Mouse (Mus musculus): ENCODE results near the gene Brip1. TPM values are rescaled to one million over a fixed set of nuclear protein-coding genes. Genes with fewer than 3 reads are reported as not detected.
A peak's percentile ranks its signal among the peaks of the same experiment; 100 is the strongest.

The Brip1 gene
- polyA plus RNA-seq (2015; fragmentation: Nextera tagmentation; extraction: Ambion mirVana), result 8.1 and 8.3 TPM in 2 replicates

DNA sequence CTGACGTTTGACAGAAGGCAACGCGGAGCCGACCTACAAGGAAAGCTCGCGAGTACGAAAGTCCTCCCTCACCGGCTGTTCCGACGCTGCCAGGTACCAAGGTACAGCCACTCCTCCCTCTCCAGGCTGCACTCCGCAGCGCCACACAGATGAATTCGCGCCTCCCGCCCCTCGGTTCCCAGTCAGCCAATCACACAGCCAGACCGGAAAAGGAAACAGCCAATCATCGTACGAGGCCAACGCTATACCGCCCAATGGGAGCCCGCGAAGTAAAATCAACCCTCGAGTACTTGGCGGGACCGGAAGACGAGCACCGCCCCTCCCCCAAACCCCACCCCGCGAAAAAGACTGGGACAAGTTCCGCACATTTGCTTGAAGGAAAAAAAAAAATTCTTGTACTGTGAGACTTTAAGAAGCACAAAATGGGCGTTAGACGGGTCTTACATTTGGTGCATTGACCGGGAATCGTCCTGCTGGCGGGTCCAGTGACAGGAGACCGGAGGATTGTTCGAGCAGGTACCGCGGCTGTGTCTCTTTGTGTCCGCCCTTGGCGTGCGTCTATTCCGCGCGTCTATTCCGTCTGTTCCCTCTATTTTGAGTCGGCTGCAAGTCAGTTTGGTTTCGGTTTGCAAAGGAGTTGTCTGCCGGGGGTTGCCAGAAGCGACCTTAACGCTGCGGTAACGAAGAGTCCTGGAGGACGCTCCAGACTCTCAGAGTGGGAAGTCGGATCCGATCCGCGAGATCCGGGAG, at the start of gene Brip1:
Gene Brip1 (minus strand): TSS at position 157 of the 750 bp plus-strand sequence.
- no peaks in the 10 kb centered on the region for H3K27me3 ChIP-seq
- H3K4me2 ChIP-seq (replicated peaks), result peak within 1 kb of the TSS; percentile 60
- peak within 1 kb of the TSS; percentile 94 for H3K27ac ChIP-seq (replicated peaks)
- H3K9ac ChIP-seq, result peak within 1 kb of the TSS; percentile 53
- H3K36me3 ChIP-seq, result peaks cover 36% of the 10 kb centered on the region
- 0 out of 2 replicates have a peak, but pooled peaks cover 7% of the 10 kb centered on the region for H3K9me3 ChIP-seq (replicated peaks)
- whole genome bisulfite sequencing, result under 1% methylated on average over 60 of the region's 60 CpGs
- H3K4me1 ChIP-seq, result peaks cover 14% of the 10 kb centered on the region
- H3K4me3 ChIP-seq (replicated peaks), result peak within 1 kb of the TSS; percentile 86
- peak; percentile 98 for ATAC-seq (ENCODE audit: insufficient number of reproducible peaks, low FRiP score, low TSS enrichment, low read depth)

DNA sequence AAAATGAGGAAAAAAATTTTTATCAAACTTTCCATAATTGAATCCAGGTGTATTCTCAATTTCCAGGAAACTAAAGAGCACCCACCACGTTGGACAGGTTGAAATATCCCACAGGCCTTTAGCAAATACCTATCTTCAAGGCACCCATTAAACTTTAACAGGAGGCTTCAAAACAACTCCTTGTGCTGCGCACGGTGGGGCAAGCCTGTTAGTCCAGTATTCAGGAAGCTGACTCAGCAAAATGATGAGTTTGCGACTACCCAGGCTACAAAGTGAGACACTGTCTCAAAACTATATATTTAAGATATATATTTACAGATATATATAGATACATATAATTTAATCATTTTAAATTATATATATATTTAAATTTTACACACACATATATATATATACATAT, 31.5 kb upstream of the Brip1 start:
- Histone ChIP-seq H3K9ac (no peak overlapping the region), H3K27me3 (no peaks in the 10 kb centered on the region), H3K27ac (replicated peaks) (no peak overlapping the region), H3K4me1 (no peaks in the 10 kb centered on the region), H3K9me3 (replicated peaks) (no peaks in the 10 kb centered on the region), H3K4me2 (replicated peaks) (no peak overlapping the region), H3K4me3 (replicated peaks) (no peak overlapping the region), H3K36me3 (peaks cover 44% of the 10 kb centered on the region)
- ATAC-seq (ENCODE audit: insufficient number of reproducible peaks, low FRiP score, low TSS enrichment, low read depth), result no peak
- WGBS, result 62% methylated on average over 4 of the region's 4 CpGs

DNA sequence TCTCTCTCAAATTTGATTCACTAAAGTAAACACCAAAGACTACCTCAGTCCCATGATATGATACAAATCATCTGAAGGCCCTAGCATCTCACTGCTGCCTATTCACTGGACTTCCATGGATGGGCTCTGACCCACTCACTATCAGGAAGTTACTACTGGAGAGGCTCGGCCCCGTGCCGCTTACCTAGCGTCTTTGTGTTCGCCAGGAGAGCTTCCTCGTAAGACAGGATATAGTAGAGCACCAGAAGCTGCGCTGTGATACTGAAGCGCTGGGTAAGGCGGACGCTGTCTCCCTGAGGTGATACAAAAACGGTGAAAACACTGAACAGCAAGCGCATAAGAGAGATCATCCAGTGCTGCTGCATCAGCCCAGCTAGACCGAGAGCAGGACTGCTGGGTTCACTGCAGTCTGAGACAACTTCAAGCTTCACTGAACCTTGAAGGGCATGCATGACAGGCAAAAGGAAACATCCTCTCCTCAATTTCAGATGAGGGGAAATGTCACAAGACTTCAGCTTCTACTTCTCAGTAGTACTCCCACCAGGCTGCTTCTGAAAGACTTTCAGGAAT, 30.9 kb upstream of the Brip1 start:
- Histone ChIP-seq H3K9me3 (replicated peaks) (no peaks in the 10 kb centered on the region), H3K27ac (replicated peaks) (no peak overlapping the region), H3K36me3 (peaks cover 48% of the 10 kb centered on the region), H3K4me2 (replicated peaks) (no peak overlapping the region), H3K4me1 (no peaks in the 10 kb centered on the region), H3K27me3 (no peaks in the 10 kb centered on the region), H3K9ac (no peak overlapping the region), H3K4me3 (replicated peaks) (no peak overlapping the region)
- no peak for ATAC-seq (ENCODE audit: insufficient number of reproducible peaks, low FRiP score, low TSS enrichment, low read depth)
- WGBS, result 93% methylated on average over 13 of the region's 13 CpGs

DNA sequence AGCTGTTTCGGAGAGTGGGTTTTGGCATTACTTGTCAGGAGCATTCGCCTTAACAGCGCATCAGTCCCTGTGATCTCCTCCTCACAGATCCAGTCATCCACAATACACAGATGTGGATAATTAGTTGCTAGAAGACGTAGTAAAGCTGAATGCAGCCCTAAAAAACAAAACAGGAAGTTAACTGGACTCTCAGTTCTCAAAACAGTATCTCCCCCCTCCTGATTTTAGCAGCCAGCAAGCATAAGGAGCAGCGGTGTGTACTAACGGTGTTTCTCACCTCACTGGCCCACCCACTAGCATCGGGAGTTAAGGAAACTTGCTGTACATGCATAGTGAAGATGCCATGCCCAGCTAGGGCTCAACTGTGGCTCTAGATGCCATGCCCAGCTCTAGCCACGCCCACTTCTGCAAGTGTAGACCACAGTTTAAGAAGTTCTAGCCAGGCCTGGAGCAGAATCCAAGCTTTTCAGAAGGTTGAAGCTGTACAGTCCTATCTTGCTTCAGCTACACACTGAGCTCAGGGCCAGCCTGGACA, 25.7 kb upstream of the Brip1 start:
- Histone ChIP-seq H3K9ac (no peak overlapping the region), H3K4me1 (no peaks in the 10 kb centered on the region), H3K9me3 (replicated peaks) (no peaks in the 10 kb centered on the region), H3K27ac (replicated peaks) (no peak overlapping the region), H3K36me3 (peaks cover 51% of the 10 kb centered on the region), H3K4me2 (replicated peaks) (no peak overlapping the region), H3K27me3 (no peaks in the 10 kb centered on the region), H3K4me3 (replicated peaks) (no peak overlapping the region)
- ATAC-seq (ENCODE audit: insufficient number of reproducible peaks, low FRiP score, low TSS enrichment, low read depth), result no peak
- WGBS, result 72% methylated on average over 8 of the region's 8 CpGs

DNA sequence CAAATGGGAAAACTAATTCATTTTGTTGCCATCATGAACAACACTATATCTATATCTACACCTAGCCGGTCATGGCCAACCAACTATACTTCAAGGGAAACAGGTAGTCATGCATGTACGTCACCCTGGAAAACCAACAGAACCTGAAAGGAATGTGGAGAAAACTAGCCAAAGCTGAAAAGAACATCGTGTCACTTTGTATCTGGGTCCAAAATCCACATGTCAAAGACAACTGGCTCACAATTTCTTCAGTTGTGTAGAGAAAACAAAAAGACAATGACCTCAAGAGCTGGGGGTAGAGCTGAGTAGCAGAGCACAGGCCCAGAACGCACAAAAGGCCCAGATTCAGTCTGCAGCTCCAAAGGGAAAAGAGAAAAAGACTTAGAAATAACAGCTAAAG, 24.8 kb upstream of the Brip1 start:
- H3K9me3 ChIP-seq (replicated peaks), result no peaks in the 10 kb centered on the region
- WGBS, result 82% methylated on average over 4 of the region's 4 CpGs
- no peak overlapping the region for H3K27ac ChIP-seq (replicated peaks)
- H3K4me1 ChIP-seq, result no peaks in the 10 kb centered on the region
- no peak for ATAC-seq (ENCODE audit: insufficient number of reproducible peaks, low FRiP score, low TSS enrichment, low read depth)
- no peak overlapping the region for H3K4me2 ChIP-seq (replicated peaks)
- H3K36me3 ChIP-seq, result peaks cover 47% of the 10 kb centered on the region
- H3K27me3 ChIP-seq, result no peaks in the 10 kb centered on the region
- no peak overlapping the region for H3K4me3 ChIP-seq (replicated peaks)
- no peak overlapping the region for H3K9ac ChIP-seq

DNA sequence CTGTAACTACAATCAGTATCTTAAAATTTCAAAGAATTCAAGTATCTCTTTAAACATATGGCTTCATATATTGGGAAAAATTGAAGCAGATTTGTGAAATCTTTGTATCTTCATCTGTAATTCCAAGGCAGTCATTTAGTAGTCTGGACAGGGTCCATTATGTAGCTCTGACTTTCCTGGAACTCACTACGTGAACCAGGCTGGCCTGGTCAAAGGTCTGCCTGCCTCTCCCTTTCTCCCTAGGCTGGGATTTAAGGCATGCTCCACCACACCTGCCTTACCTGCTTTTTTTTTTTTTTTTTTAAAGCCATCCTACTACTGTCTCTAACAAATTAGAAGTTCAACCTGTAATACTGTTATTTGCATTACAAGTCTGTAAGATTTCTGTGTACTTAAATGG, 10.8 kb upstream of the Brip1 start:
- H3K4me2 ChIP-seq (replicated peaks), result no peak overlapping the region
- H3K4me3 ChIP-seq (replicated peaks), result no peak overlapping the region
- no peak for ATAC-seq (ENCODE audit: insufficient number of reproducible peaks, low FRiP score, low TSS enrichment, low read depth)
- H3K4me1 ChIP-seq, result no peaks in the 10 kb centered on the region
- no peak overlapping the region for H3K9ac ChIP-seq
- H3K9me3 ChIP-seq (replicated peaks), result no peaks in the 10 kb centered on the region
- no peaks in the 10 kb centered on the region for H3K27me3 ChIP-seq
- H3K36me3 ChIP-seq, result peaks cover 52% of the 10 kb centered on the region
- WGBS, result 78% methylated on average over 1 of the region's 1 CpGs
- H3K27ac ChIP-seq (replicated peaks), result no peak overlapping the region

DNA sequence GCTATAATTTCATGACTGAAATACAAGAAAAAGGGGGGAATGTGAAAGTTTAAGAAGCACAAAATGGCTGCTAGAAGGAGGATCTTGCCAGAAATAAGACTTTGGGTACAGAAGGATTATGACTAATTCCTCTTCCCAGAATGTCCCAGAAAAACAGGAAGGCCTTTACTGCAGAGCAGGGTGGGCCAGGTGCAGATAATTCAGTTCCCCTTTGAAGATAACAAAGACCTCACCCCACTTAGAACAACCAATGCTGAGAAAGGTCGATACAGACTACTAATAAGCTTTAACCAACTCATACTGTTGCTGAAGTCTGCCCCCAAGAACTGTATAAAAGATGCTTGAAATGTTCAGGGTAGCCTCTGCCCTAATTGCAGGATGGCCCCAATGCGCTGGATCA, 8.1 kb upstream of the Brip1 start:
- Histone ChIP-seq H3K36me3 (peaks cover 59% of the 10 kb centered on the region), H3K4me3 (replicated peaks) (no peak overlapping the region), H3K4me2 (replicated peaks) (no peak overlapping the region), H3K4me1 (no peaks in the 10 kb centered on the region), H3K9ac (no peak overlapping the region), H3K27me3 (no peaks in the 10 kb centered on the region), H3K9me3 (replicated peaks) (0 out of 2 replicates have a peak, but pooled peaks cover 7% of the 10 kb centered on the region), H3K27ac (replicated peaks) (no peak overlapping the region)
- WGBS, result 95% methylated on average over 2 of the region's 2 CpGs
- ATAC-seq (ENCODE audit: insufficient number of reproducible peaks, low FRiP score, low TSS enrichment, low read depth), result no peak

DNA sequence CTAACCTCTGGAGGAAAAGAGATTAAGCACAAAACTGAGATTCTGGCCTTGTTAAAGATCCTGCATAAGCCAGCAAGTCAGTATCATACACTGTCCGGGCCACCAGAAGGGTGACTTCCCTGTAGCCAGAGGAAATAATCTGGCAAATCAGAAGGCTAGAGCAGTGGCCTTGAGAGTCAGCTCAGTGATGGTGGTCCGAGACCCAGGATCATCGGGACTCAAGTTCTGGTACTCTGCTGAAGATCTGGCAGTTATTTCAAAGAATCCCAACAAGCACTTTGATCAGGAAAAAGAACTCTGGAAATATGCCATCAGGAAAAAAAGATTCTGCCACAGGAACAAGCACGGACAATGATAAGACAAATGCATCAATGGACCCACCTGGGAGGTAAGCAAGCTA, 4.9 kb upstream of the Brip1 start:
- no peak overlapping the region for H3K27ac ChIP-seq (replicated peaks)
- ATAC-seq (ENCODE audit: insufficient number of reproducible peaks, low FRiP score, low TSS enrichment, low read depth), result no peak
- H3K9ac ChIP-seq, result no peak overlapping the region
- H3K4me1 ChIP-seq, result peaks cover 9% of the 10 kb centered on the region
- WGBS, result 94% methylated on average over 4 of the region's 4 CpGs
- H3K4me2 ChIP-seq (replicated peaks), result no peak overlapping the region
- 0 out of 2 replicates have a peak, but pooled peaks cover 7% of the 10 kb centered on the region for H3K9me3 ChIP-seq (replicated peaks)
- H3K36me3 ChIP-seq, result peaks cover 67% of the 10 kb centered on the region
- no peaks in the 10 kb centered on the region for H3K27me3 ChIP-seq
- H3K4me3 ChIP-seq (replicated peaks), result no peak overlapping the region

DNA sequence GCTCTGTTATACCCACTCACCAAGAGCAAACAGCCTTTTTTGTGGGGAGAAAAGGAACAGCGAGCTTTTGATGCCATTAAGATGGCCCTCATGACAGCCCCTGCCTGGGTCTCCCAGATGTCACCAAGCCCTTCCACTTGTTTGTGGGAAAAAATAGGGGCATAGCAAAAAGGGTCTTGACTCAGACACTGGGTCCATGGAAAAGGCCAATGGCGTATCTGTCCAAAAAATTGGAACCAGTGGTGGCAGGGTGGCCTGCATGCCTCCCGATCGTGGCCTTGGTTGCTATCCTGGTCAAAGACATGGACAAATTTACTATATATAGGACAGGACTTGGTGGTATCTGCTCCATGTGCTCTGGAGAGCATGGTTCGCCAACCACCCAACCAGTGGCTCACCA, 4.0 kb upstream of the Brip1 start:
- Histone ChIP-seq H3K9ac (no peak overlapping the region), H3K4me1 (peaks cover 11% of the 10 kb centered on the region), H3K9me3 (replicated peaks) (0 out of 2 replicates have a peak, but pooled peaks cover 7% of the 10 kb centered on the region), H3K27me3 (no peaks in the 10 kb centered on the region), H3K4me3 (replicated peaks) (no peak overlapping the region), H3K4me2 (replicated peaks) (no peak overlapping the region), H3K36me3 (peaks cover 67% of the 10 kb centered on the region), H3K27ac (replicated peaks) (no peak overlapping the region)
- WGBS, result 96% methylated on average over 5 of the region's 5 CpGs
- no peak for ATAC-seq (ENCODE audit: insufficient number of reproducible peaks, low FRiP score, low TSS enrichment, low read depth)

DNA sequence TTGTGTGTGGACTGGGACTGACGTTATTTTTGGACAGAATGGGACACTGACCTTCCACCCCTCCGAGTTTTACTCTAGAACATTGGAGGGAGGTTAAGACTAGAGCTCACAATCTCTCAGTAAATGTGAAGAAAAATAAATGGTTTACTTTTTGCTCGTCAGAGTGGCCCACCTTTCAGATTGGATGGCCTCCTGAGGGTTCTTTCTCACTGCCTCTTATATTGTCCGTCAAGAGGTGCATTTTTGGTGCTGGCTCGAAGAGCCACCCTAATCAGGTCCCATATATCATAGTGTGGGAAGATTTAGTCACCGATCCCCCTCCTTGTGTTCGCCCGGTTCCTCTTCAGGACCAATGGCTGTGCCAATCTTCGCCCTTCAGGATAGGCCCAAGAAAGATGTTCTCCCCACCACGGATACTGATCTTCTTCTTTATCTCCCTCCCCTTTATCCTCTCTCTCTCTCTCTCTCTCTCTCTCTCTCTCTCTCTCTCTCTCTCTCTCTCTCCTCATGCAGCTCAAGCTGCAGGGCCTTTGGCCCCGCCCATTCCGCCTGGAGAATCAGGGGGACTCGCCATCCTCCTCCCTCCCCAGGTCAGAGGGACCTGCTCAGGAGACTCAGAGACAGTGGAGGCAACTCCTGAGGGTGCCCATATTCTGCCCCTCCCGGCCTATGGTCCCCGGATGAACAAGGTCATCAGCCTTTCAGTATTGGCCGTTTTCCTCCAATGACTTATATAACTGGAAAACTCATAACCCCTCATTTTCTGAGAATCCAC, 1.1 kb upstream of the Brip1 start:
- 45% methylated on average over 16 of the region's 16 CpGs for WGBS
- H3K9ac ChIP-seq, result peak overlapping the region; percentile 53
- H3K27ac ChIP-seq (replicated peaks), result peak overlapping the region; percentile 94
- 0 out of 2 replicates have a peak, but pooled peaks cover 7% of the 10 kb centered on the region for H3K9me3 ChIP-seq (replicated peaks)
- H3K27me3 ChIP-seq, result no peaks in the 10 kb centered on the region
- peak overlapping the region; percentile 86 for H3K4me3 ChIP-seq (replicated peaks)
- peak overlapping the region; percentile 54 for H3K4me2 ChIP-seq (replicated peaks)
- peaks cover 14% of the 10 kb centered on the region for H3K4me1 ChIP-seq
- H3K36me3 ChIP-seq, result peaks cover 45% of the 10 kb centered on the region
- ATAC-seq (ENCODE audit: insufficient number of reproducible peaks, low FRiP score, low TSS enrichment, low read depth), result no peak

DNA sequence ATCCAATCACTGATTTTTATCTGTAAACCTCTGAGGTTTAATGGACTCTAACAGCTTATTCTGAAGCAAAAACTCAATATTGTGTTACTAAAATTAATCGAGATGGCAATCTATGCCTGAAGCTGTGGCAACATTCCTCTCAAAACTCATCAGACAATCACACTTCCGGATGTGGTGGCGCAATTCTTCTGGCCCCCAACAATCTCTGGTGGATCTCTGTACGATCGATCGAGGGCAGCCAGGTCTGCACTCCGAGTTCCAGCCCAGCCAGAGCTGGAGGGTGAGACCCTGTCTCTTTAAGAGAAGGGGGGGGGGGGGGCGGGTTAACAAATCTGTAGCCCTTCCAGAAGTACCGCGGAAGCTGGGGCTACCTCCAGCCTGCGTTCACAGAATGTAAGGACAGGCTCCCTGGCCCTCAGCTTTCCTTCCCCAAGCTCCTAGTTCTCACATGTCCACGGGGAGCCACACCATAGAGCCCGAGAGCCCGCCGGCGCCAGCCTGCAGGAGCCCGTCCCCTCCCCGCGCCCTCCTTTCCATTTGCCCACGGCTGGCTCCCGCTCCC, 452 bp downstream of the Brip1 start:
- peak; percentile 72 for ATAC-seq (ENCODE audit: insufficient number of reproducible peaks, low FRiP score, low TSS enrichment, low read depth)
- Histone ChIP-seq H3K27me3 (no peaks in the 10 kb centered on the region), H3K27ac (replicated peaks) (peak overlapping the region; percentile 68), H3K9ac (peak overlapping the region; percentile 23), H3K4me3 (replicated peaks) (peak overlapping the region; percentile 86), H3K4me1 (peaks cover 14% of the 10 kb centered on the region), H3K9me3 (replicated peaks) (0 out of 2 replicates have a peak, but pooled peaks cover 5% of the 10 kb centered on the region), H3K36me3 (peaks cover 30% of the 10 kb centered on the region), H3K4me2 (replicated peaks) (peak overlapping the region; percentile 60)
- WGBS, result under 1% methylated on average over 18 of the region's 21 CpGs

Measured in embryonic facial prominence, embryonic 15.5 days (tissue).